Mouse (Mus musculus) embryonic facial prominence, embryonic 14.5 days (tissue): ENCODE data around the gene Snx14. TPM values are rescaled to one million over a fixed set of nuclear protein-coding genes. Genes with fewer than 3 reads are reported as not detected.

ENCODE experiments used
- ATAC-seq: fragments of 200-750 bp; cut with Nextera tagmentation; 2 replicates; pipeline ENCODE4 v1.8.0; 2017; ENCODE audit warnings: low read depth, moderate number of reproducible peaks, moderate TSS enrichment
- DNase-seq: peaks from one replicate; pipeline ENCODE4 v3.0.0-alpha.2; 2015; ENCODE audit warnings: low spot score
- H3K27ac ChIP-seq: fragments of 300-500 bp; sonication (generic); replicated peaks from 2 replicates; pipeline ENCODE4 v1.5.1; 2014; ENCODE audit warnings: low read depth, mild to moderate bottlenecking, low read length, moderate library complexity
- H3K27me3 ChIP-seq: fragments of 300-500 bp; sonication (generic); replicated peaks from 2 replicates; pipeline ENCODE4 v1.6.1; 2014; ENCODE audit warnings: low read length; ENCODE audit not compliant: control insufficient read depth, insufficient read depth
- H3K36me3 ChIP-seq: fragments of 300-500 bp; sonication (generic); 2 replicates; pipeline ENCODE4 v1.6.1; 2014; ENCODE audit warnings: low read length, mixed read lengths; ENCODE audit not compliant: control insufficient read depth, insufficient read depth
- H3K4me1 ChIP-seq: fragments of 300-500 bp; sonication (generic); 2 replicates; pipeline ENCODE4 v1.6.1; 2014; ENCODE audit warnings: antibody characterized with exemption, low read length; ENCODE audit not compliant: control insufficient read depth, insufficient read depth
- H3K4me2 ChIP-seq: fragments of 300-500 bp; sonication (generic); 2 replicates; pipeline ENCODE4 v1.6.1; 2014; ENCODE audit warnings: low read depth, mild to moderate bottlenecking, low read length, moderate library complexity, mixed read lengths
- H3K4me3 ChIP-seq: fragments of 300-500 bp; sonication (generic); 2 replicates; pipeline ENCODE4 v1.5.1; 2014; ENCODE audit warnings: low read depth, mild to moderate bottlenecking, low read length
- H3K9ac ChIP-seq: fragments of 300-500 bp; sonication (generic); 2 replicates; pipeline ENCODE4 v1.6.1; 2014; ENCODE audit warnings: low read depth, mild to moderate bottlenecking, low read length, moderate library complexity, mixed read lengths
- H3K9me3 ChIP-seq: fragments of 300-500 bp; sonication (generic); 2 replicates; pipeline ENCODE4 v1.6.1; 2016; ENCODE audit warnings: low read length; ENCODE audit not compliant: control insufficient read depth
- WGBS: fragments of 180-500 bp; shearing (Covaris S2); extraction: QIAGEN DNeasy Blood & Tissue Kit; methylation state at CpG from one replicate; pipeline ENCODE4 v1.1.7; 2014; 5-methylcytosine and 5-hydroxymethylcytosine counted together
- polyA plus RNA-seq: library from polyadenylated mRNA; unstranded; fragments of >200 nt; fragmentation: Nextera tagmentation; extraction: Ambion mirVana; gene quantifications from 2 replicates; pipeline ENCODE4 v1.2.1, GENCODE M21; 2014

Gene Snx14
- polyA plus RNA-seq, 1 experiment from 2014 or later: 25.1 TPM

DNA sequence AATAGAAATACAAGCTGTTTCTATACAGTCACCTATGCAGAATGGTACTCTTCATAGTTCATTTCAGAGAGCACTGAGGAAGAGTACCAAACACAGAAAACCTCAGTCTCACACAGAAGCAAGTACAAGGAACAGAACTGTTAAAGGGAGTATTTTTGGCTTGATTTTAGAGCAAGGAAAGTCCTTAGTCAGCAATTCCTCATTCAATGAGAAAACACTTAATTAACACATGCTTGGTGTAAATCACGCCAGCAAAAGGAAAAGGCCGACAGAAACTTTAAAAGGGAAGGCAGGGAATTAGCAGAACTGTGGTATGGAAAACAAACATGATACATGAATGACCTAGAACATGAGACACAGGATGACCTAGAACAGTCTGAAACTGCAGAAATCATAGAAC lies 28.8 kb downstream of the Snx14 start:
- Histone ChIP-seq H3K36me3 (peaks cover 21% of the 10 kb centered on the region; the same call in 1 of the 2 replicates), H3K9ac (no peak overlapping the region), H3K27me3 (no peaks in the 10 kb centered on the region), H3K4me1 (no peaks in the 10 kb centered on the region), H3K9me3 (no peaks in the 10 kb centered on the region), H3K4me2 (no peak overlapping the region), H3K27ac (no peak overlapping the region), H3K4me3 (no peak overlapping the region)
- DNase-seq: no peak
- 91% methylated on average over 2 of the region's 2 CpGs for WGBS
- no peak for ATAC-seq

- peaks cover 41% of the 10 kb centered on the region; the same call in 1 of the 2 replicates for H3K36me3 ChIP-seq
- ATAC-seq: no peak
- no peak overlapping the region for H3K27ac ChIP-seq
- no peaks in the 10 kb centered on the region for H3K4me1 ChIP-seq
- no peak for DNase-seq
- H3K4me2 ChIP-seq: no peak overlapping the region
- 91% methylated on average over 6 of the region's 6 CpGs for WGBS
- no peaks in the 10 kb centered on the region for H3K27me3 ChIP-seq
- no peak overlapping the region for H3K4me3 ChIP-seq
- H3K9me3 ChIP-seq: no peaks in the 10 kb centered on the region
- H3K9ac ChIP-seq: no peak overlapping the region
Measured at GRCm38 (mm10) chr9:88404515-88404914, 34.2 kb downstream of the Snx14 start.

- DNase-seq (peak; percentile 65), ATAC-seq (no peak; the same call in 1 of the 2 replicates)
- no peak overlapping the region for H3K4me3 ChIP-seq
- H3K9me3 ChIP-seq: no peaks in the 10 kb centered on the region
- H3K27me3 ChIP-seq: no peaks in the 10 kb centered on the region
- H3K27ac ChIP-seq: no peak overlapping the region
- H3K9ac ChIP-seq: no peak overlapping the region
- no peak overlapping the region for H3K4me2 ChIP-seq
- WGBS: 57% methylated on average over 10 of the region's 10 CpGs
- H3K4me1 ChIP-seq: no peaks in the 10 kb centered on the region
- H3K36me3 ChIP-seq: peaks cover 36% of the 10 kb centered on the region; the same call in 1 of the 2 replicates
Measured at GRCm38 (mm10) chr9:88404088-88404487, 34.7 kb downstream of the Snx14 start.

DNA sequence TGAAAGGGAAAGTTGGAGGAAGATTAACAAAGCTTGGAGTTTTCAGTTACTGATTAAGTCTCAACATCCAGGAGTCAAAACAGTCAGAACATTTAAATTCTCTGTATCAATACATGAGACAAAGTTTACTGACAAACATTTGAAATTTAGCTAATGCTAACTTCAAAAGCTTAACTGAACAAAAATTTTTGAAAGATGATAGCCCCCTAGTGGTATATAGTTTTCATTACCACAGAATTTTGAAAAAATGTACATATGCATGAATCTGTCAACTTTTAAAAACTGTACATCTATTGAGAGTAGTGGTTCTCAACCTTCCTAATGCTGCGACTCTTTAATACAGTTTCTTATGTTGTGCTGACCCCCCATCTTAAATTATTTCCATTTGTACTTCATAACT lies 40.3 kb downstream of the Snx14 start:
- 76% methylated on average over 1 of the region's 1 CpGs for WGBS
- ATAC-seq: no peak
- peaks cover 52% of the 10 kb centered on the region for H3K36me3 ChIP-seq
- no peak overlapping the region for H3K4me2 ChIP-seq
- H3K9me3 ChIP-seq: no peaks in the 10 kb centered on the region
- H3K4me3 ChIP-seq: no peak overlapping the region
- no peaks in the 10 kb centered on the region for H3K27me3 ChIP-seq
- DNase-seq: no peak
- no peaks in the 10 kb centered on the region for H3K4me1 ChIP-seq
- no peak overlapping the region for H3K9ac ChIP-seq
- H3K27ac ChIP-seq: no peak overlapping the region

GRCm38 (mm10) chr9:88394852-88395251 lies 43.9 kb downstream of the Snx14 start:
- Histone ChIP-seq H3K27me3 (no peaks in the 10 kb centered on the region), H3K9ac (no peak overlapping the region), H3K36me3 (peaks cover 41% of the 10 kb centered on the region; the same call in 1 of the 2 replicates), H3K9me3 (no peaks in the 10 kb centered on the region), H3K27ac (no peak overlapping the region), H3K4me3 (no peak overlapping the region), H3K4me2 (no peak overlapping the region), H3K4me1 (no peaks in the 10 kb centered on the region)
- ATAC-seq (no peak), DNase-seq (no peak)
- WGBS: 82% methylated on average over 8 of the region's 8 CpGs

DNA sequence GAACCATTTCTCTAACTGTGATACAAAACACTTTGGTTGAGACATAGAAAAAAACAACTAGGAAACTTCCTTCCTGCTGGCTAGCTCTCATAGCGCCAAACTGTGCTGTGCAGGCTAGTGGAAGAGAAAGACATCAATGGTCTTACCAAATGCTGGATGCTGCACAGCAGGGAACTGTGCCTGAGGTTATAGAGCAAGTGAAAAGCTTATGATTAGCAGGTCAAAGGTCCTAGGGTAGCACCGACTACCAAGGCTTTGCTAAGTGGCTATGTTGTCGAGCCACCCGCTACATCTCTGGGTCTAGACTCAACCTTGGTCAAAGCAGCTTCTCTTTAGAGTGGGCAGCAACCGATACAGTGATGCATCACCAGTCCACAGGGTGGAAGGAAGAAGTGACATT lies 49.9 kb downstream of the Snx14 start:
- Histone ChIP-seq H3K27ac (no peak overlapping the region), H3K9me3 (no peaks in the 10 kb centered on the region), H3K4me1 (no peaks in the 10 kb centered on the region), H3K4me2 (no peak overlapping the region), H3K36me3 (peaks cover 29% of the 10 kb centered on the region), H3K4me3 (no peak overlapping the region), H3K9ac (no peak overlapping the region), H3K27me3 (no peaks in the 10 kb centered on the region)
- ATAC-seq (no peak), DNase-seq (no peak)
- whole genome bisulfite sequencing: 58% methylated on average over 5 of the region's 5 CpGs

DNA sequence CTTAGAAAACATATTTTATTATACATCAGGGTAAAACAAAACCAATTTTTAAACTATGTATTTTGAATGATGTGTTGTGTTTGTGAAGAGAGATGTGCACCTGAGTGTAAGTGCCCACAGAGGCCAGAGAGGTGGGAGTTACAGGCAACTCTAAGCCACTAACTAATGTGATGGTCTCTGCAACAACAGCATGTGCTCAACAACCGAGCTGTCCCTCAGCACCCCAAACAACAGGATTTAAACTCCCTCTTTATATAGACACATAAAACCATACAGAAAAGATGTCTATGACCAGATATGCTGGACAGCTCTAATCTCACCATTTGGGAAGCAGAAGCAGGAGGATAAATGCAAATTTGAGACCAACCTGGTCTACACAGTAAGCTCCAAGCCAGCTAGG lies 58.2 kb downstream of the Snx14 start:
- WGBS: 62% methylated on average over 1 of the region's 1 CpGs
- DNase-seq (no peak), ATAC-seq (no peak)
- H3K36me3 ChIP-seq: peaks cover 38% of the 10 kb centered on the region
- no peaks in the 10 kb centered on the region for H3K27me3 ChIP-seq
- H3K4me3 ChIP-seq: no peak overlapping the region
- H3K4me2 ChIP-seq: no peak overlapping the region
- H3K27ac ChIP-seq: no peak overlapping the region
- no peaks in the 10 kb centered on the region for H3K4me1 ChIP-seq
- H3K9me3 ChIP-seq: no peaks in the 10 kb centered on the region
- no peak overlapping the region for H3K9ac ChIP-seq

DNA sequence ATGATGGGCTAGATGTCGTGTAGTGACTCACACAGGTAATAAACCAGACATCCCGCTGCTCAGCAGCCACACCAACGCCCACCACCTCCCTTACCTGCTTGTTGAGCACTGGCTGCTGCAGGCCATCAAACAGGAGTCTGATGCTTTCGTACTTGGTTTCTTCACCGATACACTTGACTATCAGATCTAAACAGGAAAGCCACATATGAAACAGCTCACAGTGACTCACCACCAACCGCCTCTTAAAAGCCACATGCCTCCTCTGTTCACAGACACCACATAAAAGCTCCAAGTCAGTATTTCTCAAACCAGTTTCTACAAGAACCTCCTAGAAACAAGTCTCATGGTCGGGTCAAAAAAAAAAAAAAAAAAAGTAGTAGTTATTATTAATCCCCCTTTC lies 58.7 kb downstream of the Snx14 start:
- H3K4me1 ChIP-seq: no peaks in the 10 kb centered on the region
- H3K27me3 ChIP-seq: no peaks in the 10 kb centered on the region
- H3K4me2 ChIP-seq: no peak overlapping the region
- peaks cover 38% of the 10 kb centered on the region for H3K36me3 ChIP-seq
- no peak overlapping the region for H3K4me3 ChIP-seq
- H3K9ac ChIP-seq: no peak overlapping the region
- no peaks in the 10 kb centered on the region for H3K9me3 ChIP-seq
- 79% methylated on average over 7 of the region's 7 CpGs for WGBS
- ATAC-seq (no peak), DNase-seq (no peak)
- H3K27ac ChIP-seq: no peak overlapping the region

DNA sequence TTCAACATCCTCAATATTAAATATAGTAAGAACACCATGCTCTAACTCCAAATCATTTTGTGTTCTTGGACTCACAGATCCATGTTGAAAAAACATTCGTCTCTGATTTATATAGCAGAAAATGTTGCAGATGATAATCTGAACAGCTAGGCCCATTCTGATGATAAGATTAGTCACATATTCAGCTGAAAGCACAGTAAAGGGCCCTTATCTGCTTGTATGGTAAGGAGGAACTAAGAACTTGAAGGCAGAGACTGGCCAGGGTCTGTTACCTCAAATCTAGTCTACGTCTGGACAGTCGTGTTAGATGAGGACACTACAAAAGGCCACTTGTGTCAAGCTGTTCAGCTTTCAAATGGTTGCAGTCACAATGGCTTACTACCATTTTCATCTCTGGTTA lies 59.7 kb downstream of the Snx14 start:
- WGBS: 85% methylated on average over 3 of the region's 3 CpGs

More for the DNA sequence above, 59.7 kb downstream of the Snx14 start:
- ATAC-seq (no peak), DNase-seq (no peak)
- Histone ChIP-seq H3K4me2 (no peak overlapping the region), H3K9me3 (no peaks in the 10 kb centered on the region), H3K27me3 (no peaks in the 10 kb centered on the region), H3K9ac (no peak overlapping the region), H3K4me3 (no peak overlapping the region), H3K36me3 (peaks cover 38% of the 10 kb centered on the region), H3K27ac (no peak overlapping the region), H3K4me1 (no peaks in the 10 kb centered on the region)
